Mouse (Mus musculus) small intestine, adult 2 months (tissue): ENCODE measurements around the gene Ppp1r16b.

Experiments used
- CTCF ChIP-seq: fragments of 200-500 bp; IDR thresholded peaks from 2 replicates; pipeline ENCODE4 v1.5.1; 2012; ENCODE audit warnings: low read depth, mild to moderate bottlenecking, control low read depth, inconsistent platforms, low read length, moderate library complexity, mixed read lengths; ENCODE audit not compliant: insufficient replicate concordance, insufficient read length; ENCODE audit errors: extremely low read depth
- POLR2A ChIP-seq: fragments of 200-500 bp; IDR thresholded peaks from 2 replicates; pipeline ENCODE4 v1.6.1; 2012; ENCODE audit warnings: low read depth, mild to moderate bottlenecking, control low read depth, inconsistent platforms, low read length, moderate library complexity

- TF ChIP-seq POLR2A (no peak), CTCF (no peak)
Measured at GRCm38 (mm10) chr2:158776716-158777115, 111.5 kb downstream of the Ppp1r16b start.
